Mouse (Mus musculus): ENCODE data around the gene Siah1a. TPM values are rescaled to one million over a fixed set of nuclear protein-coding genes. Genes with fewer than 3 reads are reported as not detected.

The Siah1a gene
- polyA plus RNA-seq, 1 experiment from 2014 or later, result 39.1 TPM

Other genes starting within 250 kb of the Siah1a start
- 0.22 TPM in 2 replicates for gene Abcc12, start 165.2 kb downstream of the Siah1a start, polyA plus RNA-seq (2014; fragmentation: Nextera tagmentation; extraction: Ambion mirVana)
- 45.4 and 50.8 TPM in 2 replicates for gene Lonp2, start 121.9 kb downstream of the Siah1a start, polyA plus RNA-seq (2014; fragmentation: Nextera tagmentation; extraction: Ambion mirVana)
- gene Gm10638, start 235 bp downstream of the Siah1a start, polyA plus RNA-seq (2014; fragmentation: Nextera tagmentation; extraction: Ambion mirVana), result 3.7 and 3.9 TPM in 2 replicates
- gene N4bp1, start 139.3 kb upstream of the Siah1a start, polyA plus RNA-seq (2014; fragmentation: Nextera tagmentation; extraction: Ambion mirVana), result 13.1 and 13.3 TPM in 2 replicates

Measured in stomach, embryonic 14.5 days (tissue).